Mouse (Mus musculus) lung, postnatal 0 days (tissue): ENCODE measurements around the gene Tex52. TPM values are rescaled to one million over a fixed set of nuclear protein-coding genes. Genes with fewer than 3 reads are reported as not detected.

ENCODE experiments used
- ATAC-seq: fragments of 200-750 bp; cut with Nextera tagmentation; 2 replicates; pipeline ENCODE4 v1.8.0; 2017; ENCODE audit warnings: moderate library complexity
- DNase-seq: peaks from one replicate; pipeline ENCODE4 v3.0.0-alpha.2; 2016; ENCODE audit warnings: low spot score
- H3K27ac ChIP-seq: fragments of 300-500 bp; sonication (generic); 2 replicates; pipeline ENCODE4 v1.5.1; 2014; ENCODE audit warnings: antibody characterized with exemption, mild to moderate bottlenecking, low read length, mixed read lengths
- H3K27me3 ChIP-seq: fragments of 300-500 bp; sonication (generic); replicated peaks from 2 replicates; pipeline ENCODE4 v1.6.1; 2014; ENCODE audit warnings: low read length, mixed read lengths; ENCODE audit not compliant: insufficient read depth
- H3K36me3 ChIP-seq: fragments of 300-500 bp; sonication (generic); 2 replicates; pipeline ENCODE4 v1.6.1; 2014; ENCODE audit warnings: low read length, mixed read lengths; ENCODE audit not compliant: insufficient read depth
- H3K4me1 ChIP-seq: fragments of 300-500 bp; sonication (generic); 2 replicates; pipeline ENCODE4 v1.6.1; 2014; ENCODE audit warnings: antibody characterized with exemption, low read depth, low read length, mixed read lengths; ENCODE audit not compliant: insufficient read depth
- H3K4me2 ChIP-seq: fragments of 300-500 bp; sonication (generic); replicated peaks from 2 replicates; pipeline ENCODE4 v1.6.1; 2014; ENCODE audit warnings: low read depth, mild to moderate bottlenecking, low read length, moderate library complexity, mixed read lengths
- H3K4me3 ChIP-seq: fragments of 300-500 bp; sonication (generic); 2 replicates; pipeline ENCODE4 v1.5.1; 2014; ENCODE audit warnings: low read depth, low read length
- H3K9ac ChIP-seq: fragments of 300-500 bp; sonication (generic); replicated peaks from 2 replicates; pipeline ENCODE4 v1.6.1; 2014; ENCODE audit warnings: low read depth, mild to moderate bottlenecking
- H3K9me3 ChIP-seq: fragments of 300-500 bp; sonication (generic); 2 replicates; pipeline ENCODE4 v1.6.1; 2016; ENCODE audit warnings: low read length, mixed read lengths
- CTCF ChIP-seq: IDR thresholded peaks from 2 replicates; pipeline ENCODE4 v1.5.1; 2016; ENCODE audit warnings: antibody characterized with exemption, mild to moderate bottlenecking
- EP300 ChIP-seq: IDR thresholded peaks from 2 replicates; pipeline ENCODE4 v1.6.1; 2016; ENCODE audit warnings: antibody characterized with exemption, mild to moderate bottlenecking, control low read depth
- WGBS: fragments of 180-500 bp; shearing (Covaris S2); extraction: QIAGEN DNeasy Blood & Tissue Kit; methylation state at CpG from one replicate; pipeline ENCODE4 v1.1.7; 2014; 5-methylcytosine and 5-hydroxymethylcytosine counted together
- polyA plus RNA-seq: library from polyadenylated mRNA; unstranded; fragments of >200 nt; fragmentation: Nextera tagmentation; extraction: Ambion mirVana; gene quantifications from 2 replicates; pipeline ENCODE4 v1.2.1, GENCODE M21; 2015

Tex52 gene
- polyA plus RNA-seq, 1 experiment from 2014 or later, result 0.17 TPM

DNA sequence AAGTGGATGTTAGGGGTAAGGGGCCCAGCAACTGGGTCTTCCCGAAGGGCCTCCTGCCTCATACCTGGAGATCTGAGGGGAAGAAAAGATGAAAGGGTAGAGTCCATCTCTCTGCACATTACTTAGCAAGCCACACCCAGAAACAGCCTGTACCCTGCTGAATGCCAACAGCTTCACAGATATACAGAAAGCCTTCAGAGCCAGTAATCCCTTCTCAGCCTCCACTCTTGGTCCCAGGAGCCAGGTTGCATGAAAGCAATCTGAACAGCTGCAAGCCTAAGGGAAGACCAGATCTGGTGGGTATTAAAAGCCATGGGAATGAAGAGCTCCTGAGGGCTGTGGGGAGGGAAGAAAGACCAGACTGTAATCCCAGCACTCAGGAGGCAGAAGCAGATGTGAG, 13.9 kb downstream of the Tex52 start:
- no peak overlapping the region for H3K4me3 ChIP-seq
- no peak overlapping the region for H3K4me2 ChIP-seq
- no peak overlapping the region for H3K27ac ChIP-seq
- TF ChIP-seq CTCF, result no peak
- TF ChIP-seq EP300, result no peak
- DNase-seq (no peak), ATAC-seq (no peak)
- no peak overlapping the region for H3K9ac ChIP-seq
- H3K36me3 ChIP-seq, result no peaks in the 10 kb centered on the region
- 86% methylated on average over 1 of the region's 1 CpGs for WGBS
- no peaks in the 10 kb centered on the region for H3K27me3 ChIP-seq
- no peaks in the 10 kb centered on the region for H3K4me1 ChIP-seq
- H3K9me3 ChIP-seq, result no peaks in the 10 kb centered on the region

GRCm38 (mm10) chr6:128390683-128391082, 15.4 kb downstream of the Tex52 start:
- no peaks in the 10 kb centered on the region for H3K36me3 ChIP-seq
- no peaks in the 10 kb centered on the region for H3K9me3 ChIP-seq
- no peaks in the 10 kb centered on the region for H3K27me3 ChIP-seq
- no peak overlapping the region for H3K4me2 ChIP-seq
- no peak overlapping the region for H3K9ac ChIP-seq
- WGBS, result 35% methylated on average over 1 of the region's 1 CpGs
- TF ChIP-seq EP300, result no peak
- TF ChIP-seq CTCF, result no peak
- DNase-seq (no peak), ATAC-seq (no peak)
- no peak overlapping the region for H3K4me3 ChIP-seq
- no peaks in the 10 kb centered on the region for H3K4me1 ChIP-seq
- H3K27ac ChIP-seq, result no peak overlapping the region

GRCm38 (mm10) chr6:128397574-128398261, 22.5 kb downstream of the Tex52 start:
- no peak overlapping the region for H3K4me2 ChIP-seq
- H3K9ac ChIP-seq, result no peak overlapping the region
- H3K27ac ChIP-seq, result no peak overlapping the region
- H3K4me1 ChIP-seq, result 0 out of 2 replicates have a peak, but pooled peaks cover 5% of the 10 kb centered on the region
- no peaks in the 10 kb centered on the region for H3K27me3 ChIP-seq
- WGBS, result 66% methylated on average over 7 of the region's 7 CpGs
- no peak for ATAC-seq
- no peak for TF ChIP-seq CTCF
- TF ChIP-seq EP300, result no peak
- no peak overlapping the region for H3K4me3 ChIP-seq
- H3K9me3 ChIP-seq, result no peaks in the 10 kb centered on the region
- DNase-seq, result peak; percentile 24
- H3K36me3 ChIP-seq, result no peaks in the 10 kb centered on the region

GRCm38 (mm10) chr6:128398996-128399395, 23.7 kb downstream of the Tex52 start, which contains the start of gene Nrip2:
Gene Nrip2, plus strand, starts transcription at chr6:128399296.
- ATAC-seq, result no peak
- Histone ChIP-seq H3K9ac (no peak within 1 kb of the TSS; the same call in 1 of the 2 replicates), H3K4me3 (peak within 1 kb of the TSS; percentile 17; the same call in 1 of the 2 replicates), H3K9me3 (no peaks in the 10 kb centered on the region), H3K4me2 (peak within 1 kb of the TSS; percentile 52), H3K36me3 (no peaks in the 10 kb centered on the region), H3K27me3 (no peaks in the 10 kb centered on the region), H3K4me1 (0 out of 2 replicates have a peak, but pooled peaks cover 5% of the 10 kb centered on the region), H3K27ac (no peak within 1 kb of the TSS)
- TF ChIP-seq EP300 (no peak), CTCF (no peak)
- WGBS, result 70% methylated on average over 3 of the region's 3 CpGs
- no peak for DNase-seq

- peak; percentile 58 for DNase-seq
- Histone ChIP-seq H3K36me3 (no peaks in the 10 kb centered on the region), H3K27me3 (no peaks in the 10 kb centered on the region), H3K9me3 (no peaks in the 10 kb centered on the region), H3K27ac (no peak overlapping the region), H3K4me1 (0 out of 2 replicates have a peak, but pooled peaks cover 5% of the 10 kb centered on the region), H3K4me2 (peak overlapping the region; percentile 52), H3K4me3 (peak overlapping the region; percentile 17; the same call in 1 of the 2 replicates), H3K9ac (no peak overlapping the region; the same call in 1 of the 2 replicates)
- WGBS, result 25% methylated on average over 20 of the region's 21 CpGs
- ATAC-seq, result 0 out of 2 replicates have a peak, but pooled peaks have one; percentile 38
- TF ChIP-seq CTCF, result no peak
- TF ChIP-seq EP300, result no peak
Observed at GRCm38 (mm10) chr6:128399421-128400185, 24.3 kb downstream of the Tex52 start.

- ATAC-seq (no peak), DNase-seq (no peak)
- H3K9ac ChIP-seq, result no peak overlapping the region
- no peak overlapping the region for H3K27ac ChIP-seq
- TF ChIP-seq CTCF (no peak), EP300 (no peak)
- no peaks in the 10 kb centered on the region for H3K9me3 ChIP-seq
- H3K4me3 ChIP-seq, result no peak overlapping the region
- H3K4me1 ChIP-seq, result 0 out of 2 replicates have a peak, but pooled peaks cover 5% of the 10 kb centered on the region
- H3K27me3 ChIP-seq, result no peaks in the 10 kb centered on the region
- 59% methylated on average over 5 of the region's 5 CpGs for WGBS
- no peak overlapping the region for H3K4me2 ChIP-seq
- peaks cover 9% of the 10 kb centered on the region; the same call in 1 of the 2 replicates for H3K36me3 ChIP-seq
Observed at GRCm38 (mm10) chr6:128404708-128405107, 29.5 kb downstream of the Tex52 start.
